ENCODE assay signal across 15 mouse cellular contexts in the genomic region with DNA sequence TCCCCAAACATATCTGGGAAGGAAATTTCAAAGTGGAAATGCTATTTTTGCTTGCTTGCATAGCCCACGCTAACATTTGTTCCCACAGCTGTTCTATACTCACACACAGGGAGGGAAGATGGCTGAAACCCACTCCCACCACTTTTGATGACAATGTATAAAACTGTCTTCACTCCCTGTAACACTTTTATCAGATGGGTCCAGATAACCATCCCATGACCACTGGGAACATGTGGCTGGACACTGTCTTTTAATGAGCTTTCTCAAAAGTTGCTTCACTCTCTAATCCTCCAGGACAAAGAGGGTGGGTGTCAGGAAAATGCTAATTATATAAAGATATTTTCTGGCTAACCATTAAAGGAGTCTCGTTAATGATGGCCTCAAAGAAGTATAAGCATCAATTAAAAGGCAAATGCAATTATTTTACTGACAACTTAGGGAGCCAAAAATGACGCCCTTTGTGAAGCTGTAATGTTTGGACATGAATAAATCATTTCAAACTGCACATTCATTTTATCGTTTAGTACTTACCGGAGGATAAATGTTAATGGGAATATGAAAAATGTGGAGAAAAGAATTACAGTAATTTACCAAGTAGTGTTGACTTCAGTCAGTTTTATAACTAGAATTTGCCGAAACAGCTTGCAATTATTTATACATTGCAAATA.
DNase-seq lines count a peak whose midpoint lies in the region; ATAC-seq lines count a peak whose summit lies in the region.
"Had no signal": no experiment of that assay in that cellular context is flagged by ENCODE, and none has a peak within 500 bp of the region (broad histone marks: within the 10 kb centered on the region; RNA-seq: fewer than 3 reads in every experiment).

No protein-coding gene starts in this region.

- no peaks in the 10 kb centered on the region for H3K9me3 ChIP-seq in forebrain, embryonic 14.5 days (replicated peaks; ENCODE audit: control insufficient read depth, low read length)
- H3K9me3 ChIP-seq: hindbrain, embryonic 15.5 days; megakaryocyte, embryonic 14.5 days had no signal

- H3K27me3 ChIP-seq in forebrain, embryonic 14.5 days (replicated peaks; ENCODE audit: control insufficient read depth, insufficient read depth, low read length) = no peaks in the 10 kb centered on the region
- H3K27me3 ChIP-seq: hindbrain, embryonic 15.5 days; megakaryocyte, embryonic 14.5 days had no signal

- ATAC-seq in forebrain, embryonic 14.5 days = peak; percentile 80

- no peak overlapping the region for H3K27ac ChIP-seq in forebrain, embryonic 14.5 days (ENCODE audit: low read depth, low read length)
- H3K27ac ChIP-seq: hindbrain, embryonic 15.5 days had no signal

- H3K4me3 ChIP-seq in forebrain, embryonic 14.5 days (ENCODE audit: low read depth, low read length) = no peak overlapping the region
- H3K4me3 ChIP-seq: hindbrain, embryonic 15.5 days; megakaryocyte, embryonic 14.5 days had no signal

- 15% methylated on average over 6 of the region's 6 CpGs for WGBS in forebrain, embryonic 14.5 days

- peaks cover 5% of the 10 kb centered on the region; the same call in 1 of the 2 replicates for H3K4me1 ChIP-seq in forebrain, embryonic 14.5 days (ENCODE audit: control insufficient read depth, insufficient read depth, low read length)
- H3K4me1 ChIP-seq: hindbrain, embryonic 15.5 days; megakaryocyte, embryonic 14.5 days had no signal

- peak; percentile 39 for DNase-seq in layer of hippocampus, adult 9-11 months
- no peak for DNase-seq in layer of hippocampus, postnatal 25 days (ENCODE audit: extremely low spot score in 1 of 2, low spot score in 1 of 2)
- DNase-seq in brain, adult 2 months (ENCODE audit: low read depth, low spot score) = peak; percentile 89
- DNase-seq in forebrain, embryonic 14.5 days (ENCODE audit: low spot score) = peak; percentile 56
- DNase-seq in left cerebral cortex, postnatal 25 days (ENCODE audit: low spot score in 2 of 2) = peak; percentile 44 to 87
- no peak for DNase-seq in embryo, embryonic 11 days
- no peak for DNase-seq in yolk sac, embryonic 10.5 days (ENCODE audit: low spot score)
- DNase-seq in ovary, postnatal 36 days (ENCODE audit: low spot score) = no peak
- DNase-seq: adrenal gland, postnatal 25 days; heart, adult 18-20 months; kidney, adult 18-20 months; liver; lung, embryonic 14.5 days had no signal

- no peak overlapping the region for H3K9ac ChIP-seq in forebrain, embryonic 14.5 days (ENCODE audit: low read length)
- H3K9ac ChIP-seq: hindbrain, embryonic 15.5 days; lung, embryonic 14.5 days had no signal

- H3K4me2 ChIP-seq in forebrain, embryonic 14.5 days (ENCODE audit: low read length) = 0 out of 2 replicates have a peak overlapping the region, but pooled peaks have one; percentile 20
- H3K4me2 ChIP-seq: hindbrain, embryonic 15.5 days; lung, embryonic 14.5 days had no signal

- H3K36me3 ChIP-seq in forebrain, embryonic 14.5 days (ENCODE audit: control insufficient read depth, insufficient read depth, low read length) = no peaks in the 10 kb centered on the region
- H3K36me3 ChIP-seq: hindbrain, embryonic 15.5 days had no signal

- intact Hi-C loops in left cerebral cortex, postnatal 25 days (cut with DNase I) = loop anchor here (5.0 kb wide), 6 partner anchors 94 to 251 kb away; no protein-coding TSS in a partner anchor

Comparison
In these comparisons a context has a peak if more than half of its experiments do, and no peak if none do; other contexts are left out.
1. DNase-seq: peak in layer of hippocampus, adult 9-11 months (single experiment), brain, adult 2 months (single experiment), forebrain, embryonic 14.5 days (single experiment) and left cerebral cortex, postnatal 25 days (2 of 2); none in layer of hippocampus, postnatal 25 days (0 of 2), embryo, embryonic 11 days (single experiment), yolk sac, embryonic 10.5 days (single experiment) and ovary, postnatal 36 days (single experiment).